Mouse (Mus musculus): Measurements from ENCODE around the gene Plch2. TPM values are rescaled to one million over a fixed set of nuclear protein-coding genes. Genes with fewer than 3 reads are reported as not detected.

Plch2 gene
- polyA plus RNA-seq, 1 experiment from 2014 or later: 11.1 TPM

DNA sequence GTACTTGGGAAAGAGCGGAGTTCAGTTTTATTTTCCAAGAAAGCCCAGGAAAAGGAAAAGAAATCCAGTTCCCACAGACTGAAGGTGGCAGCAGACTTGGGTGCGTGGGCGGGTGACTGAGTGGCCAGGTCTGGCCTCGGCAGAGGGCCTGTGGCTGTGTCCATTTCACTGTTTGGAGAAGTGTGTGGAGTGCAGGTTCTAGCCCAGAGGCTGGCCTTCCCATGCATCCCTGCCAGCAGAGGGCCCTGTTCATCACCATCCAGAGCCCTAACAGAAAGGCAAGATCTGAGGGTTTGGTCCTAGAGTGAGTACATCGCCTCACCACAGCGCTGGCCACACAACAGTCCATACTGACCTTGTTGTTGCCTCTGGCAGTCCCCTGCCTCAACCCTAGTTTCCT is 12.6 kb upstream of the Plch2 start:
- ATAC-seq (ENCODE audit: borderline replicate concordance, extremely low read depth, low FRiP score, low TSS enrichment): no peak
- no peak overlapping the region for H3K27ac ChIP-seq
- peaks cover 27% of the 10 kb centered on the region for H3K4me1 ChIP-seq
- H3K9ac ChIP-seq: no peak overlapping the region
- H3K4me2 ChIP-seq: no peak overlapping the region
- H3K27me3 ChIP-seq: no peaks in the 10 kb centered on the region
- H3K4me3 ChIP-seq: no peak overlapping the region
- peaks cover 60% of the 10 kb centered on the region for H3K36me3 ChIP-seq
- H3K9me3 ChIP-seq: no peaks in the 10 kb centered on the region
- 81% methylated on average over 6 of the region's 6 CpGs for WGBS

DNA sequence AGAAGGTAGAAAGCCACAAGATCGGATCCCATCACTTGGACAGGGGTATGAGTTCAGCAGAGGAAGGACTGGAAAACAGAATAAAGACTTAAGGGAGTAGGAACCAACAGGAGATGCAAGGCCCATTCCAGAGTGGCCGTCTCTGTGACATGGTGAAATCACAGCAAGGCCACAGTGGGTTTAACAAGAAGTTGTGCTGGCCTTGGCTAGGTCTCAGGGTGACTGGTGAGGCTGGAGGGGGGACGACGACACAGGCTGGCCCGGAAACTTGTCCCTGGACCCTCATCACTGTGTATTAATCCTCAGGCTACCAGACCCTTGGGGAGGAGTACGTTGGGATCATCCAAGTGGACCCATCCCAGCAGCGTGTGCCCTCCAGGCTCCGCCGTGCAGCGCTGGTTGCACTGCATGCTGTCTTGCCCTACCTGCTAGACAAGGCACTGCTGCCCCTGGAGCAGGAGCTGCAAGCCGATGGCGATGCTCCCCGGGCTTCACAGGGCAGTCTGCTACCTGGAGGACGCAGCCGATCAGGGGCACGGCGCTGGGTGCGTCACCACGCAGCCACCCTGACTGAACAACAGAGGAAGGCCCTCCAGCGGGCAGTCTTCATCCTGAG is 11.9 kb upstream of the Plch2 start:
- 87% methylated on average over 20 of the region's 20 CpGs for WGBS
- H3K4me3 ChIP-seq: 0 out of 2 replicates have a peak overlapping the region, but pooled peaks have one; percentile 68
- no peaks in the 10 kb centered on the region for H3K9me3 ChIP-seq
- ATAC-seq (ENCODE audit: borderline replicate concordance, extremely low read depth, low FRiP score, low TSS enrichment): no peak
- H3K27me3 ChIP-seq: no peaks in the 10 kb centered on the region
- H3K36me3 ChIP-seq: peaks cover 52% of the 10 kb centered on the region
- 0 out of 2 replicates have a peak overlapping the region, but pooled peaks have one; percentile 80 for H3K27ac ChIP-seq
- peaks cover 29% of the 10 kb centered on the region for H3K4me1 ChIP-seq
- H3K9ac ChIP-seq: peak overlapping the region; percentile 76; the same call in 1 of the 2 replicates
- H3K4me2 ChIP-seq: peak overlapping the region; percentile 75

DNA sequence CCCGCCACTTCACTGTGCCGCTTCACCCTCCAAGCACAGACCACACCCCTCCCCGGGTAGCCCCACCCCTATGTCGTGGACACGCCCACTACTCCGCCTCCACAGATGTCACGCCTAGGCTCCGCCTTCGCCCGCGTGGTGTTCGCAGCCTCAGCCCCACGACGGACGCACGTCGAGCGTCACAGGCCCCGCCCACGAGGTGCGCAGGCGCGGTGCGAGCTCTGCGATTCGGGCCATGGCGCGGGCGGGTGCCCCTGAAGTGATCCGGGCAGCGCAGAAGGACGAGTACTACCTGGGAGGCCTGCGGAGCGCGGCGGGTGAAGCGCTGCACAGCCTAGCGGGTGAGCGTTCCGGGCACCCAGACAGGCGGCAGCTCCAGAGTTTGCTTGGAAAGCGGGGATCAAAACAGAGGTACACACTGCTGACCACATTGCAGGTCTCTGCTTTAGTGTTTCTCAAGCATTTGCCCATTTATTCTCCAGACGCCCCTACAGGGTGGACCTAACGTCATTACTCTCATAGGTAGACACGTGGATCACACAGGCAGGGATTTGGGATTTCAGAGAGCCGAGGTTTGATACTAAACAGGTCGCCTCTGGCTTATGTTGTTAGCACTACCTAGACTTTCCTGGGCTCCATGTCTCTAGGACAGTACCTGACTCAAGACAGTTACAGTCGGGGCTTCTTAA is 10.4 kb upstream of the Plch2 start, which contains the start of gene Pex10:
Pex10 (plus strand) TSS at position 183 of the 689 bp plus-strand sequence.
- WGBS: under 1% methylated on average over 48 of the region's 48 CpGs
- H3K4me1 ChIP-seq: peaks cover 29% of the 10 kb centered on the region
- peak within 1 kb of the TSS; percentile 68 for H3K4me3 ChIP-seq

DNA sequence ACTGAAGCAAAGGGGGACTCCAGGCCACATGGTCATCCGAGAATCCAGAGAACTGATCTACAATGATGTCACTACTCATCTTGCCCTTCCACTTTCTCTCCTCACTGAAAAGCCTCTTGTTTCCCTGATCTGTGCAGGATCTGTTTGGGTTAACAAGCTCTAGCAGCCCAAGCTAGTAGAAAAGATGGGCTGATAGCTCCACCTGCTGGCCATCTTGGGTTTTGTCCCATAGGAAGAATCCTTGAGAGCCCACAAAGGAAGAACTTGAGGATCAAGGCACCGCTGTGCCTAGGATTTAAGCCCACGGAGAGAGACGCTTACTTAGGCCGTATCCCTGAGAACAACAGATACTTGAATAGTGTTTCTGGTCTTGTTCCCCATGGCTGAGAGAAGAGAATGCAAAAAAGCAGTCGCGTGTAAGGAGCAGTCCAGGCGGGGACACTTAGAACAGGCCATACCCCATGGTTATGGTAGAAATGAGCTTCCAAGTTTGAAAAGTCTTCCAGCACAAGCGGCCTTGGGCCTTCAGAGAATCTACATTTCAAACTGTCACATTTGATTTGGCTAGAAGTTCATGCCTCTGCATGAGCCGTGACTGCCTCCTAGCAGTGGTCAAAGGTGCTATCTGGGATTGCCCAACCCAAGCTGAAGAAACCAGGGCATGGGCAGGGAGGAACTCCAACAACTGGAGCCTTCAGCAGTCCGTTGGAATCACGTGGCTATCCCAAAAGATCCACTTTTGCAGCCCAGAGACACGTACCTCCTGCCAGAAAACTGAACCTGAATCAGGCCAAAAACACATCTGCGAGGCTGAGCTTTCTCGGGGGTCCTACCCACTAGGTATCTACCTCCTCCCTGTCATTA is 9.6 kb upstream of the Plch2 start:
- peak; percentile 24 for ATAC-seq (ENCODE audit: borderline replicate concordance, extremely low read depth, low FRiP score, low TSS enrichment)
- H3K27me3 ChIP-seq: no peaks in the 10 kb centered on the region
- peak overlapping the region; percentile 75 for H3K4me2 ChIP-seq
- no peaks in the 10 kb centered on the region for H3K9me3 ChIP-seq
- peak overlapping the region; percentile 19 for H3K9ac ChIP-seq
- H3K36me3 ChIP-seq: peaks cover 31% of the 10 kb centered on the region
- H3K27ac ChIP-seq: peak overlapping the region; percentile 77
- H3K4me1 ChIP-seq: peaks cover 33% of the 10 kb centered on the region
- 3% methylated on average over 15 of the region's 15 CpGs for WGBS
- H3K4me3 ChIP-seq: peak overlapping the region; percentile 68

More for the DNA sequence above, 10.4 kb upstream of the Plch2 start, which contains the start of gene Pex10:
- ATAC-seq (ENCODE audit: borderline replicate concordance, extremely low read depth, low FRiP score, low TSS enrichment): peak; percentile 89
- H3K27ac ChIP-seq: peak within 1 kb of the TSS; percentile 80
- peak within 1 kb of the TSS; percentile 76 for H3K9ac ChIP-seq
- H3K27me3 ChIP-seq: no peaks in the 10 kb centered on the region
- H3K9me3 ChIP-seq: no peaks in the 10 kb centered on the region
- H3K4me2 ChIP-seq: peak within 1 kb of the TSS; percentile 75
- peaks cover 39% of the 10 kb centered on the region for H3K36me3 ChIP-seq

GRCm38 (mm10) chr4:155064474-155064873 is 7.9 kb upstream of the Plch2 start:
- Histone ChIP-seq H3K27ac (peak overlapping the region; percentile 94), H3K4me2 (no peak overlapping the region; the same call in none of the 2 replicates), H3K27me3 (no peaks in the 10 kb centered on the region), H3K9ac (no peak overlapping the region), H3K4me1 (peaks cover 33% of the 10 kb centered on the region), H3K9me3 (no peaks in the 10 kb centered on the region), H3K4me3 (no peak overlapping the region), H3K36me3 (peaks cover 14% of the 10 kb centered on the region)
- WGBS: 56% methylated on average over 2 of the region's 2 CpGs
- no peak for ATAC-seq (ENCODE audit: borderline replicate concordance, extremely low read depth, low FRiP score, low TSS enrichment)

- peaks cover 9% of the 10 kb centered on the region for H3K36me3 ChIP-seq
- H3K4me1 ChIP-seq: peaks cover 33% of the 10 kb centered on the region
- H3K27ac ChIP-seq: peak overlapping the region; percentile 94
- 18% methylated on average over 3 of the region's 3 CpGs for WGBS
- H3K4me3 ChIP-seq: peak overlapping the region; percentile 13; the same call in 1 of the 2 replicates
- no peaks in the 10 kb centered on the region for H3K9me3 ChIP-seq
- peak overlapping the region; percentile 42 for H3K4me2 ChIP-seq
- no peaks in the 10 kb centered on the region for H3K27me3 ChIP-seq
- H3K9ac ChIP-seq: peak overlapping the region; percentile 6; the same call in 1 of the 2 replicates
- peak; percentile 59 for ATAC-seq (ENCODE audit: borderline replicate concordance, extremely low read depth, low FRiP score, low TSS enrichment)
These were observed 7.3 kb upstream of the Plch2 start for GRCm38 (mm10) chr4:155063895-155064294.

DNA sequence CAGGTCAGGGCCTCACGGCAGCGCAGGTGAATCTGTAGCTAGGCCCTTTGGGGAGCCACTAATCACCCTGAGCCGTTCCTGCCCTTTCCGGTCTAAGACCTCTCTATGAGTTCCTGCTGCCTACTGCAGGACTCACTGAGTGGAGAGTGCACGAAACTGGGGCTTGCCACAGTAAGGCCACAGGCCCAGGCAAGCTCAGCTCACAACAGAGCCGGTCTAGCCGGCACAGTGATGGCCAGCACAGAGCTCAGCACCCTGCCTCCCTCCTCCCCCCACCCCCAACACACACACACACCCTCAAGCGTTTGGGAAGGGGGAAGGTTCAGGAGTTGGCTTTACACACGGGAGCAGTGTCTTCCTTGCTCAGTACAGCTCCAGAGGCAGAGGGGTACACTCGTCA is 1.7 kb upstream of the Plch2 start:
- H3K27me3 ChIP-seq: no peaks in the 10 kb centered on the region; the same call in 1 of the 2 replicates
- 38% methylated on average over 10 of the region's 10 CpGs for WGBS
- peaks cover 16% of the 10 kb centered on the region; the same call in 1 of the 2 replicates for H3K4me1 ChIP-seq
- no peaks in the 10 kb centered on the region for H3K9me3 ChIP-seq
- H3K4me3 ChIP-seq: no peak overlapping the region
- no peak for ATAC-seq (ENCODE audit: borderline replicate concordance, extremely low read depth, low FRiP score, low TSS enrichment)
- no peaks in the 10 kb centered on the region for H3K36me3 ChIP-seq
- 0 out of 2 replicates have a peak overlapping the region, but pooled peaks have one; percentile 5 for H3K27ac ChIP-seq
- H3K4me2 ChIP-seq: no peak overlapping the region
- no peak overlapping the region for H3K9ac ChIP-seq

DNA sequence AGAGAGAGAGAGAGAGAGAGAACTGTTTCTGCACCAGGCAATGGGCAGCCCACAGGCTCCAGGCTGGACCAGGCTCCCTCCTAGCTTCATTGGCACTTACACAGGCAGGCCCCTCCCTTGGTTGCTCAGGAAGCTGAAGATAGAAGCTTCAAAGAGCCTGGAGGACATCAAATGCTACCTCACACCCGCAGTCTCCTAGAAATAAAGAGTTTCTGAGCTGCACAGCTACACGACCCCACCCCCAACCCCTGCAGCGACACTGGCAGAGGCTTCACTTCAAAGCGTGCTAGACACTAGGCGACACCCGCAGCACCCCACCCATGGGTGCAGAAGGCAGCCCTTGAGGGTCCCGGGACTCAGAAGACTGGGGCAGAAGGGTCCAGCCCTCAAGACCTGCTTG is 6.5 kb downstream of the Plch2 start:
- Histone ChIP-seq H3K27me3 (peaks cover 10% of the 10 kb centered on the region; the same call in 1 of the 2 replicates), H3K36me3 (no peaks in the 10 kb centered on the region)
- 63% methylated on average over 7 of the region's 7 CpGs for WGBS

GRCm38 (mm10) chr4:155046636-155047035 is 9.9 kb downstream of the Plch2 start:
- H3K9ac ChIP-seq: no peak overlapping the region
- no peak overlapping the region for H3K4me2 ChIP-seq
- H3K36me3 ChIP-seq: no peaks in the 10 kb centered on the region
- peaks cover 45% of the 10 kb centered on the region for H3K27me3 ChIP-seq
- no peaks in the 10 kb centered on the region for H3K9me3 ChIP-seq
- H3K4me1 ChIP-seq: peaks cover 8% of the 10 kb centered on the region; the same call in 1 of the 2 replicates
- no peak for ATAC-seq (ENCODE audit: borderline replicate concordance, extremely low read depth, low FRiP score, low TSS enrichment)
- no peak overlapping the region for H3K27ac ChIP-seq
- 77% methylated on average over 14 of the region's 14 CpGs for WGBS
- no peak overlapping the region for H3K4me3 ChIP-seq

More for the DNA sequence above, 6.5 kb downstream of the Plch2 start:
- Histone ChIP-seq H3K4me3 (no peak overlapping the region), H3K4me1 (no peaks in the 10 kb centered on the region), H3K4me2 (no peak overlapping the region), H3K9ac (no peak overlapping the region), H3K27ac (no peak overlapping the region), H3K9me3 (no peaks in the 10 kb centered on the region)
- no peak for ATAC-seq (ENCODE audit: borderline replicate concordance, extremely low read depth, low FRiP score, low TSS enrichment)

GRCm38 (mm10) chr4:155043289-155043625 is 13.3 kb downstream of the Plch2 start:
- no peak overlapping the region for H3K27ac ChIP-seq
- no peaks in the 10 kb centered on the region for H3K36me3 ChIP-seq
- H3K27me3 ChIP-seq: peaks cover 64% of the 10 kb centered on the region
- H3K9me3 ChIP-seq: no peaks in the 10 kb centered on the region
- no peak for ATAC-seq (ENCODE audit: borderline replicate concordance, extremely low read depth, low FRiP score, low TSS enrichment)
- WGBS: under 1% methylated on average over 24 of the region's 25 CpGs
- peaks cover 8% of the 10 kb centered on the region; the same call in 1 of the 2 replicates for H3K4me1 ChIP-seq
- H3K9ac ChIP-seq: no peak overlapping the region
- peak overlapping the region; percentile 29 for H3K4me3 ChIP-seq
- H3K4me2 ChIP-seq: peak overlapping the region; percentile 58

- 3% methylated on average over 65 of the region's 65 CpGs for WGBS
These were observed 13.8 kb downstream of the Plch2 start for GRCm38 (mm10) chr4:155042606-155043288.

More at GRCm38 (mm10) chr4:155042606-155043288, 13.8 kb downstream of the Plch2 start:
- Histone ChIP-seq H3K4me2 (peak overlapping the region; percentile 58), H3K36me3 (no peaks in the 10 kb centered on the region), H3K9me3 (no peaks in the 10 kb centered on the region), H3K4me1 (peaks cover 8% of the 10 kb centered on the region; the same call in 1 of the 2 replicates), H3K27me3 (peaks cover 64% of the 10 kb centered on the region), H3K9ac (no peak overlapping the region), H3K27ac (no peak overlapping the region), H3K4me3 (peak overlapping the region; percentile 29)
- no peak for ATAC-seq (ENCODE audit: borderline replicate concordance, extremely low read depth, low FRiP score, low TSS enrichment)

Measured in lung, embryonic 15.5 days (tissue).